Comparison of ENCODE assay signal across 9 mouse cellular contexts in genomic region chr6:140229295-140229694, GRCm38 (mm10).
DNase-seq lines count a peak whose midpoint lies in the region; ATAC-seq lines count a peak whose summit lies in the region.
"Had no signal": no experiment of that assay in that cellular context is flagged by ENCODE, and none has a peak within 500 bp of the region (broad histone marks: within the 10 kb centered on the region; RNA-seq: fewer than 3 reads in every experiment).

No protein-coding gene starts in this region.

- peak; percentile 49 for DNase-seq in kidney, adult 11 months
- DNase-seq in adrenal gland, postnatal 25 days = peak; percentile 30
- DNase-seq in heart, postnatal 10 days = peak; percentile 66 to 75
- peak; percentile 71 for DNase-seq in lung, postnatal 36 days
- no peak for DNase-seq in T-cell, adult 2 months (ENCODE audit: low spot score)

- H3K4me3 ChIP-seq in kidney, embryonic 16.5 days (ENCODE audit: low read length) = no peak overlapping the region
- H3K4me3 ChIP-seq: embryonic facial prominence, embryonic 12.5 days had no signal

- no peak overlapping the region for H3K9ac ChIP-seq in kidney, embryonic 16.5 days (replicated peaks; ENCODE audit: low read length)
- H3K9ac ChIP-seq: embryonic facial prominence, embryonic 12.5 days had no signal

- intact Hi-C loops in heart, postnatal 10 days (cut with DNase I) = no loop called here

- no peak for ATAC-seq in kidney, embryonic 16.5 days (ENCODE audit: low FRiP score, low TSS enrichment)
- no peak for ATAC-seq in activated CD4-positive, CD25-positive, alpha-beta regulatory T cell, adult 4 months
- no peak for ATAC-seq in erythroblast, adult 5-6 weeks (replicated peaks; ENCODE audit: low FRiP score, poor library complexity, severe bottlenecking)

- no peaks in the 10 kb centered on the region for H3K36me3 ChIP-seq in kidney, embryonic 16.5 days (ENCODE audit: insufficient read depth, low read length)
- H3K36me3 ChIP-seq: embryonic facial prominence, embryonic 12.5 days had no signal

- H3K27ac ChIP-seq in kidney, embryonic 16.5 days (ENCODE audit: low read length) = no peak overlapping the region
- H3K27ac ChIP-seq: embryonic facial prominence, embryonic 12.5 days had no signal

- WGBS in kidney, embryonic 16.5 days = 62% methylated on average over 9 of the region's 9 CpGs

- H3K27me3 ChIP-seq in kidney, embryonic 16.5 days (ENCODE audit: insufficient read depth, low read length) = no peaks in the 10 kb centered on the region
- H3K27me3 ChIP-seq: embryonic facial prominence, embryonic 12.5 days had no signal

- H3K9me3 ChIP-seq in kidney, embryonic 16.5 days (ENCODE audit: low read length) = no peaks in the 10 kb centered on the region
- H3K9me3 ChIP-seq: embryonic facial prominence, embryonic 12.5 days had no signal

- no peaks in the 10 kb centered on the region for H3K4me1 ChIP-seq in kidney, embryonic 16.5 days (ENCODE audit: insufficient read depth, low read length)
- H3K4me1 ChIP-seq: embryonic facial prominence, embryonic 12.5 days had no signal

- H3K4me2 ChIP-seq in kidney, embryonic 16.5 days (replicated peaks; ENCODE audit: low read depth, low read length) = no peak overlapping the region
- H3K4me2 ChIP-seq: embryonic facial prominence, embryonic 12.5 days had no signal
